Comparison of ENCODE assay signal across 7 mouse cellular contexts in the genomic region with DNA sequence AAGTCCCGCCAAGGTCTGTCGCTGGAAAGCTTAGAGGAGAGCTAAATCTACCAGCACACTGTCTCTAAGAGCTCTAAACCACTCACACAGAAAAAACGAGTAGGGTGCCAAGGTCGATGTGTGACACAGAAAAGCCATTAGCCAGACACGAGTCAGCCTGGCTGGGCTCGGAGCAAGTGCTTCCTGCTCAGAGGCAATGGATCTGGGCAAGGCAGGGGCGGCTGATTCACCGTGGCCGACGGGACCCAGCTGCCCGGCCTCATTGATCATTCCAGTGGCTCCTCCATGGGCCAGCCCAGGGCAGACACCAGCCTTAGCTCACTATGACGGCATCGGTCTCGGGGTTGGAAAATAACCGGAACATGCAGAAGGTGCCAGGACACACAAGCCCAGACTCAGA.
DNase-seq lines count a peak whose midpoint lies in the region; ATAC-seq and TF ChIP-seq lines count a peak whose summit lies in the region.

No protein-coding gene starts in this region.

- no peak for TF ChIP-seq CTCF in stomach, postnatal 0 days (IDR thresholded peaks at IDR 0.05; ENCODE audit: low read depth)

- no peak overlapping the region for H3K4me3 ChIP-seq in intestine, embryonic 16.5 days (ENCODE audit: low read length)
- H3K4me3 ChIP-seq in stomach, postnatal 0 days (ENCODE audit: low read depth, low read length): no peak overlapping the region

- no peak overlapping the region for H3K27ac ChIP-seq in intestine, embryonic 16.5 days (ENCODE audit: low read length)
- peak overlapping the region; percentile 24; the same call in 1 of the 2 replicates for H3K27ac ChIP-seq in stomach, postnatal 0 days (replicated peaks)

- peaks cover 13% of the 10 kb centered on the region; the same call in 1 of the 2 replicates for H3K4me1 ChIP-seq in intestine, embryonic 16.5 days (ENCODE audit: control insufficient read depth, insufficient read depth, low read length)
- 0 out of 2 replicates have a peak, but pooled peaks cover 4% of the 10 kb centered on the region for H3K4me1 ChIP-seq in stomach, postnatal 0 days (replicated peaks; ENCODE audit: control insufficient read depth, insufficient read depth)

- intact Hi-C loops in left cerebral cortex, postnatal 14 days (cut with DNase I): no loop called here

- no peaks in the 10 kb centered on the region for H3K9me3 ChIP-seq in intestine, embryonic 16.5 days (ENCODE audit: control insufficient read depth, low read length)
- no peaks in the 10 kb centered on the region for H3K9me3 ChIP-seq in stomach, postnatal 0 days (ENCODE audit: control insufficient read depth, low read length)

- no peaks in the 10 kb centered on the region for H3K36me3 ChIP-seq in intestine, embryonic 16.5 days (ENCODE audit: control insufficient read depth, insufficient read depth, low read length)
- H3K36me3 ChIP-seq in stomach, postnatal 0 days (ENCODE audit: control insufficient read depth, insufficient read depth, low read length): no peaks in the 10 kb centered on the region

- peak; percentile 61; the same call in 1 of the 2 replicates for ATAC-seq in intestine, embryonic 16.5 days
- peak; percentile 88 for ATAC-seq in stomach, postnatal 0 days (ENCODE audit: low FRiP score, low TSS enrichment)

- no peak overlapping the region for H3K4me2 ChIP-seq in intestine, embryonic 16.5 days (ENCODE audit: low read depth, low read length)
- H3K4me2 ChIP-seq in stomach, postnatal 0 days (replicated peaks; ENCODE audit: low read depth): no peak overlapping the region

- peak; percentile 92 to 95 for DNase-seq in adrenal gland, adult (ENCODE audit: inconsistent age in 2 of 2, low spot score in 1 of 2)
- DNase-seq in cerebellum, adult 18-20 months: peak; percentile 36 to 46
- DNase-seq in heart, adult 11 months: peak; percentile 97
- peak; percentile 83 for DNase-seq in lung, postnatal 10 days
- peak; percentile 54 for DNase-seq in stomach, postnatal 0 days (ENCODE audit: low spot score)
- no peak for DNase-seq in left cerebral cortex, postnatal 14 days (ENCODE audit: low spot score in 2 of 2)

- H3K27me3 ChIP-seq in intestine, embryonic 16.5 days (replicated peaks; ENCODE audit: control insufficient read depth, insufficient read depth, low read length): no peaks in the 10 kb centered on the region
- no peaks in the 10 kb centered on the region for H3K27me3 ChIP-seq in stomach, postnatal 0 days (ENCODE audit: control insufficient read depth, insufficient read depth, low read length)

- WGBS in intestine, embryonic 16.5 days: 23% methylated on average over 15 of the region's 15 CpGs
- WGBS in stomach, postnatal 0 days: 18% methylated on average over 15 of the region's 15 CpGs

- H3K9ac ChIP-seq in intestine, embryonic 16.5 days (ENCODE audit: low read depth, low read length): no peak overlapping the region
- H3K9ac ChIP-seq in stomach, postnatal 0 days (ENCODE audit: low read length): 0 out of 2 replicates have a peak overlapping the region, but pooled peaks have one; percentile 18

- TF ChIP-seq EP300 in stomach, postnatal 0 days (optimal IDR thresholded peaks at IDR 0.05): no peak

Comparison
In these comparisons a context has a peak if more than half of its experiments do, and no peak if none do; other contexts are left out.
1. DNase-seq: peak in adrenal gland, adult (2 of 2), cerebellum, adult 18-20 months (2 of 2), heart, adult 11 months (single experiment), lung, postnatal 10 days (single experiment) and stomach, postnatal 0 days (single experiment); none in left cerebral cortex, postnatal 14 days (0 of 2).